ENCODE assay signal across 9 mouse cellular contexts in genomic region chr1:183699284-183699683, GRCm38 (mm10).
DNase-seq lines count a peak whose midpoint lies in the region; ATAC-seq lines count a peak whose summit lies in the region.
"Had no signal": no experiment of that assay in that cellular context is flagged by ENCODE, and none has a peak within 500 bp of the region (broad histone marks: within the 10 kb centered on the region; RNA-seq: fewer than 3 reads in every experiment).

No protein-coding gene starts in this region.

- no peaks in the 10 kb centered on the region for H3K27me3 ChIP-seq in heart, embryonic 11.5 days (ENCODE audit: control insufficient read depth, insufficient read depth, low read length)
- H3K27me3 ChIP-seq: megakaryocyte, embryonic 14.5 days had no signal

- H3K4me2 ChIP-seq in heart, embryonic 11.5 days, result no peak overlapping the region

- intact Hi-C loops in heart, postnatal 10 days (cut with DNase I), result no loop called here

- H3K9me3 ChIP-seq in heart, embryonic 11.5 days (replicated peaks; ENCODE audit: control insufficient read depth, low read length), result no peaks in the 10 kb centered on the region

- no peaks in the 10 kb centered on the region for H3K4me1 ChIP-seq in heart, embryonic 11.5 days (ENCODE audit: control insufficient read depth, insufficient read depth, low read length)
- H3K4me1 ChIP-seq: megakaryocyte, embryonic 14.5 days had no signal

- no peak overlapping the region for H3K4me3 ChIP-seq in heart, embryonic 11.5 days (ENCODE audit: low read depth, low read length)
- H3K4me3 ChIP-seq: megakaryocyte, embryonic 14.5 days had no signal

- 81% methylated on average over 11 of the region's 11 CpGs for WGBS in heart, embryonic 11.5 days (ENCODE audit: insufficient replicate concordance)

- DNase-seq in gastrocnemius, postnatal 10 days, result peak; percentile 21
- DNase-seq in gastrocnemius, postnatal 25 days, result no peak
- peak; percentile 18 for DNase-seq in 416B (ENCODE audit: low read depth)
- peak; percentile 49 for DNase-seq in ZHBTc4 (ENCODE audit: low read depth, low spot score)
- peak; percentile 19 to 26 for DNase-seq in kidney, postnatal 4 days
- DNase-seq in testis, postnatal 14 days (ENCODE audit: low spot score), result peak; percentile 27
- DNase-seq in heart, postnatal 10 days, result no peak

- H3K27ac ChIP-seq in heart, embryonic 11.5 days (ENCODE audit: low read depth, low read length), result no peak overlapping the region

- H3K36me3 ChIP-seq in heart, embryonic 11.5 days (ENCODE audit: control insufficient read depth, insufficient read depth, low read length), result no peaks in the 10 kb centered on the region

- H3K9ac ChIP-seq in heart, embryonic 11.5 days (ENCODE audit: low read depth, low read length), result no peak overlapping the region

- ATAC-seq in heart, embryonic 11.5 days (replicated peaks; ENCODE audit: insufficient number of reproducible peaks, low FRiP score, low TSS enrichment), result no peak

Comparison
In these comparisons a context has a peak if more than half of its experiments do, and no peak if none do; other contexts are left out.
1. DNase-seq: peak in gastrocnemius, postnatal 10 days (single experiment), 416B (single experiment), ZHBTc4 (single experiment), kidney, postnatal 4 days (2 of 2) and testis, postnatal 14 days (single experiment); none in gastrocnemius, postnatal 25 days (single experiment) and heart, postnatal 10 days (0 of 2).